Mouse (Mus musculus) CH12.LX (cell line): Measurements from ENCODE around the gene Asb16.

ENCODE experiments used
- CTCF ChIP-seq, 2 experiments: IDR thresholded peaks in 1 of 2; conservative IDR thresholded peaks in 1 of 2; 2 replicates each; pipeline ENCODE4 v1.5.1; 2011 to 2012; ENCODE audit warnings: low read depth in 2 of 2, low read length in 2 of 2, improper control_type of control experiment in 1 of 2, inconsistent platforms in 1 of 2, mild to moderate bottlenecking in 1 of 2, moderate library complexity in 1 of 2
- HCFC1 ChIP-seq: IDR thresholded peaks from 2 replicates; pipeline ENCODE4 v1.6.1; 2012; ENCODE audit warnings: low read depth, mild to moderate bottlenecking, inconsistent platforms, low read length, improper control_type of control experiment
- JUN ChIP-seq: IDR thresholded peaks from 2 replicates; pipeline ENCODE4 v1.6.1; 2011; ENCODE audit warnings: low read depth, mild to moderate bottlenecking, low read length, improper control_type of control experiment, moderate library complexity; ENCODE audit not compliant: insufficient read depth
- NRF1 ChIP-seq: IDR thresholded peaks from 2 replicates; pipeline ENCODE4 v1.6.1; 2014; ENCODE audit warnings: low read depth, mild to moderate bottlenecking, inconsistent platforms, low read length, improper control_type of control experiment, moderate library complexity

DNA sequence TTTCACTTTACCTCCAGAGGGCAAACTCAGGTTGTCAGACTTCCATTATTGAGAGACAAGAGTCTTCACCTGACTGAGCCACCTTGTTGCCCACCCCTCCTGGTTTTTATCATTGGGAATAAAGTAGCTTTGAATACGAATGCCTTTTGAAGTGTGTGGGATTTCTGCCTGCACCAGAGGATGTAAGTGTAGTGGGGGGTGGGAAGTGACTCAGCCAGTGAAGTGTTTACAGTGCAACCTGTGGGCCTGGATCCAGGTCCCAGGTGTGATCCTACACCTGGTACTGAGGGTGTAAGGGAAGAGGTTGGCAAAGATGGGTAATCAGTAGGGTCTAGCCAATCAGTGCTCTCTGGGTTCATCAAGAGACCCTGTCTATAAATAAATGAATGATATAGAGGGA, 55.0 kb downstream of the Asb16 start:
- TF ChIP-seq NRF1 = no peak
- no peak for TF ChIP-seq CTCF (conservative IDR thresholded peaks at IDR 0.05 in 1 of 2, IDR thresholded peaks at IDR 0.05 in 1 of 2; ENCODE audit: low read depth in 2 of 2, low read length in 2 of 2)
- no peak for TF ChIP-seq JUN
- TF ChIP-seq HCFC1 = no peak
